Mouse (Mus musculus): Measurements from ENCODE around the gene Fastkd5.
"Not testable (repeated sequence)": the region's sequence is repeated elsewhere in the genome, so short reads cannot be mapped to it uniquely, and the experiment has no call there.

Fastkd5 gene

GRCm38 (mm10) chr2:130629839-130630203, at the start of gene Fastkd5, which contains the start of gene Ubox5:
TSS of gene Fastkd5 (minus strand) at chr2:130630027.
TSS of gene Ubox5 (minus strand) at chr2:130630038.
- in situ Hi-C loops (cut with MboI; ENCODE audit: unreplicated experiment in 2 of 2), result loop anchor here in 1 of 2 experiments (5.0 kb wide), 1 partner anchor 37 kb away; the partner anchor contains the start of gene Itpa

GRCm38 (mm10) chr2:130679154-130679553, 49.3 kb upstream of the Fastkd5 start:
- in situ Hi-C loops (cut with MboI; ENCODE audit: unreplicated experiment in 2 of 2), result loop anchor here in 1 of 2 experiments (5.0 kb wide), 1 partner anchor 33 kb away; no protein-coding TSS in a partner anchor

DNA sequence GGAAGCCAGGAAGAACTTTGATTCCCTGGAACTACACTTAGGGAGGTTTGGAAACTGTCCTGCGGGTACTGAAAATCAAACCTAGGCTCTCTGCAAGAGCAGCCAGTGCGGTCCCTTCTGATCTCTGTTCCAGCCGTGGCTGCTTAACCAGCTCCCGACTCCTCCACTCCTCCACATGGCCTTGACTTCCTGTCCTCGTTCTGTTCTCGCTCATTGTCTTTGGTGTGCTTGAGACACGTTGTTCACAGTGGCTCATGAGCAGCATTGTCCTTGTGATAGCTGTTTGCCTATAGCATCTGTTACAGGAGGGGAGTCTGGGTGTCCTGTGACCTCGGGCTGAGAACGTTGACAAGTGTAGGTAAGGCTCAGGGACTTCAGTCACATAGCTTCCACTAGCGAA, 47.4 kb upstream of the Fastkd5 start:
- in situ Hi-C loops (cut with MboI; ENCODE audit: unreplicated experiment in 2 of 2), result loop anchor here in 1 of 2 experiments (5.0 kb wide), 1 partner anchor 35 kb away; no protein-coding TSS in a partner anchor

GRCm38 (mm10) chr2:130667559-130667958, 37.7 kb upstream of the Fastkd5 start, which contains the start of gene Itpa:
TSS of gene Itpa (plus strand) at chr2:130667610.
- in situ Hi-C loops (cut with MboI; ENCODE audit: unreplicated experiment in 2 of 2), result loop anchor here (5.0 to 10.0 kb wide), 4 partner anchors 35 to 243 kb away; partner anchors contain the start of genes Fastkd5 (in 1 of the 2), Pced1a (in 1 of the 2), Ubox5 (in 1 of the 2) and Vps16 (in 1 of the 2)

DNA sequence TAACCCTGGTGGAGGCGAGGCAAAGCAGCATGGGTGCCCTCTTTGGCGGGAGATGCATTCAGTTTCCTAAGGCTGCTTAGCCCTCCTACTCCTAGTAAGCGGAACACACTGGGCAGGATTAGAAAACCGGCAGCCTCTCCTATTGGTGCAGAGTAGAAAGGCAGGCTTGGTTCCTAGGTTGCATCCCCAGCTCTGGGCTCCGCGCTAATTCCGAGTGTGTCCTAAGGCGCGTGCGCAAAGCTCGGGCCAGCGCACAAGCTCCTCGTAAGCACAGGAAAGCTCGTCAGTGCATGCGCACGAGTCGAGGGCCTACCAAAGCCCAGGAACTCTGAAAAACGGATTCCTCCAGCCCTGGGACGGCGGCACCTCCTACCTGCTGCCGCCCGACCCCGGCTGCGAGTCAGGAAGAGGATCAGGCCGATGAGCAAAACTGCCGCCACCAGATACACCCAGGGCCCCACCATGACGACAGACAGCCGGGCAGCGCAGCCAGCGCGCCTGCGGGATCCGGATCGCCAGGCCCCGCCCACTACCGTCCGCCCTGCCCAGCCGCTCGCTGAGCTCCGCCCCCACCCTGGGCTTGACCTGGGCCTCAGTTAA, 34.4 kb upstream of the Fastkd5 start, which contains the start of gene Ddrgk1:
TSS of gene Ddrgk1 (minus strand) at position 558 of the 600 bp plus-strand sequence.
- in situ Hi-C loops (cut with MboI; ENCODE audit: unreplicated experiment in 2 of 2), result loop anchor here (10.0 kb wide), 2 partner anchors 101 to 239 kb away; partner anchors contain the start of genes Pced1a (in 1 of the 2) and Vps16 (in 1 of the 2)

DNA sequence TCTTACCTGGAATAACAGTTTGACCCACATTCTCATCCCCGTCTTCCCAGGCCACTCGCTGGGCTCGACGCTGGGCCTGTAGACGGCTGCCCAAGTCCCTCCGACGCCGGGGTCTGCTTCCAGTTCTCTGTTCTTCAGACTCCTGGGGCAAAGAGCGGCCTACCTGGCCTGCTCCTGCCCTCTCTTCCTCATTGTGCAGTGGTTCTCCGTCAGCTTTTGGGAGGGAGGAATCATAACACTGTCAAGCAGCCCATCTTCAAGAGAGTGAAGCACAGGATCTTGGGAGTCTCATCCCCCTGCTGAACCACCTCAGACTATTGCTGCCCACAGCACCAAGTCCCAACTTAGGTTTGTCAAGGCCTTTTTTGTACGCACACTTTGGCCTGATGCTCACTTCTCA, 33.5 kb upstream of the Fastkd5 start:
- in situ Hi-C loops (cut with MboI; ENCODE audit: unreplicated experiment in 2 of 2), result loop anchor here (10.0 kb wide), 2 partner anchors 101 to 239 kb away; partner anchors contain the start of genes Pced1a (in 1 of the 2) and Vps16 (in 1 of the 2)

GRCm38 (mm10) chr2:130658530-130658929, 28.7 kb upstream of the Fastkd5 start:
- in situ Hi-C loops (cut with MboI; ENCODE audit: unreplicated experiment in 2 of 2), result no loop called here

DNA sequence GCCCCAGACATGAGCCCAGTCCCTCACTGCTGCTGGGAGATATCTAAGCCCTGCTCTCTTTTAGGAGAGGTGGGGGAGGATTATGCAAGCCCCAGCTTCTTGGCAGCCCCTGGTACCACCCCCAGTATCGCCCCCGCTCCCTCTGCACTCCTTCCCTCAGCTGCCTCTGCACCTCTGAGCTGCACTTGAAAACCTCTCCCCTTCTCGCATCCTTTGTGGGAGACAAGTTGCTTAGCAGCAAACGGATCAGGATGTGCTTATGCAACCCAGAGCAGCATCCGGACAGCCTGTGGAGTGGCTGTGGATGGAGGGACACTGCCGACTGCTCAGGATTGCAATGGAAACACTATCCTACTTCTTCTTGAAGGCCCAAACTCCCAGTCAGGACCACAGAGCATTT, 27.7 kb upstream of the Fastkd5 start:
- in situ Hi-C loops (cut with MboI; ENCODE audit: unreplicated experiment in 2 of 2), result no loop called here

- in situ Hi-C loops (cut with MboI; ENCODE audit: unreplicated experiment in 2 of 2), result no loop called here
Measured at GRCm38 (mm10) chr2:130656536-130656935, 26.7 kb upstream of the Fastkd5 start.

GRCm38 (mm10) chr2:130655660-130656339, 26.0 kb upstream of the Fastkd5 start:
- in situ Hi-C loops (cut with MboI; ENCODE audit: unreplicated experiment in 2 of 2), result no loop called here

DNA sequence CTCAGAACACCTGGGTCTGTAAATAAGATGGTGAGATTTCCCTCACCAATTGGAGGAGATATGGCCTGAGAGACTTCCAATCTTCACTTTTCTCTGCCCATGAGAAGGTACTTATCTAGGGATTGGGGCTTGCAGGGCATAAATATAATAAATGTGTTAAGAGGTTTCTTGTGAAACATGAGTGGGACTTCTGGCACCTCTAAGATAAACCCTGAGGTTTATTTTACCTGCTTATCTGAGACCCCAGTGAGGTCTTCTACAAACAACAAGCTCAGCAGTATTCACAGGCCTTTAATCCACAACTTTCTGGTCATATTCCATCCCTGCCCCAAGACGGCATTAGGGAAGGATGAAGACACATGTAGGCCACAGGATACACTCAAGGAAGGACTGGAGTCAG, 23.9 kb upstream of the Fastkd5 start:
- in situ Hi-C loops (cut with MboI; ENCODE audit: unreplicated experiment in 2 of 2), result no loop called here

DNA sequence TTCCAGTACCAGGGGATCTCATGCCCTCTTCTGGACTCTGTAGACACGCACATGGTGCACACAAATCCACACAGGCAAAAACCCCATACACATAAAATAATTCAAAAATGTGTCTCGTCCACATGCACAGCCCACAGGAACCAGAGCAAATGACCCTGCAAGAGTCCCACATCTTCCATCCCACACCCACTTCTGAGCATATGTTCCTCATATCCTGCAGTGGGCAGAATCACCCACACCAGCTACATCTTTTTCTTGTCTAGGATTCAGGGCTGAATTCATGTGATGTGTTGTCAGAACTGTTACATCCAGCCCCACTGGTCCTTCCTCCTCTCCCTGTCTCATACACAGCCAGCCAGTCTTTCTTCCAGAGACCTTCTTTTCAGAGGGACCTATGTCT, 23.5 kb upstream of the Fastkd5 start:
- in situ Hi-C loops (cut with MboI; ENCODE audit: unreplicated experiment in 2 of 2), result no loop called here

GRCm38 (mm10) chr2:130649028-130649427, 19.2 kb upstream of the Fastkd5 start:
- in situ Hi-C loops (cut with MboI; ENCODE audit: unreplicated experiment in 2 of 2), result not testable (repeated sequence)

GRCm38 (mm10) chr2:130645198-130645597, 15.4 kb upstream of the Fastkd5 start:
- in situ Hi-C loops (cut with MboI; ENCODE audit: unreplicated experiment in 2 of 2), result no loop called here

DNA sequence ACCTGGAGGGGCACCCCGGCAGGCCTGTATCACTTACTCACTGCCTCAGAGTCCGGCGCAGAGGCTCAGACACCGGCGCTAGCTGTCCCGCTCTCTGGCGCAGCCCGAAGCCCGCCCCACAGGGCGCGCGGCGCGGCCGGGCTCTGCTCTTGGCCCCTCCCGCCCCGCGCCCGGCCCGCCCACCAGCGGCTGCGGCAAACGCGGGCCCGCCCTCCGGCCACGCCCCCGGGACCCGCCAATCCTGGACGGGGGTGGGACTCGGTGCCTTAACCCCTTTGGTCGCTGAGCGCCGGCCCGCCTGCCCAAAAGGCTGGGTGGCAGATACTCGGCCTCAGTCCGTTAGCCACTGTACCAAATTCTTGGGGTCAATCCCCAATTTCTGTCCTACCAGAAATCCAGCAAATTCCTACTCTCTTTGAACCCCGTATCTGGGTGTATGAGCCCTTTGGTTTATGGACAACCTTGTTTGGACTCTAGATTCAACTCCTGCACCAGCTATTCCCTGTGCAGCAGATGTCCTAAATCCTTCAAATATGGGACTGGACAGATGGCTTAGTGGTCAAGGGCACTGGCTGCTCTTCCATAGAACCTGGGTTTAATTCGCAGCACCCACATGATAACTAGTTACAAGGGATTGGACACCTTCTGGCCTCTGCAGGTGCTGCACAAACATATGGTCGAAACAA, 13.0 kb upstream of the Fastkd5 start, which contains the start of gene Lzts3:
TSS of gene Lzts3 (minus strand) at position 120 of the 686 bp plus-strand sequence.
- in situ Hi-C loops (cut with MboI; ENCODE audit: unreplicated experiment in 2 of 2), result no loop called here

DNA sequence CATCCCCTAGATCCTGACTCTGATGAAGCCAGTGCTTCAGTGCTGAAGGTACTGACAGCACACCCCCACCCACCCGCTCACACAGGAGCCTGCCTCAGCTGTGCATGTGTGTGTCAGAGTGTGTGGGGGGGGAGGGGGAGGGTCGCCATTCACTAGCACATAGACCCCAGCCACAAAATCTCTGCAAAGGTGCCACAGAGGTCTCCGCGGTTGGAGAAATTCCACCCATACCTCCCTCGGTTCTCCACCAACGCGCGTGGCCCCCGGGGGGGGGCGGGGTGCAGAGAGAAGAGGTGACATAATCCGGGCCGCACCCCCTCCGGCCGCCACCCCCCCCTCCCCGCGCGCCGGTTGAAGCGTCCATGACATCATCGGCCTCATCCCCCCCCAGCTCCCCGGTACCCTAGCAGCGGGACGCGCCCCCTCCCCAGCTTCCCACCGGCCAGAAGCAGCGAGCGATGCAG, 12.4 kb upstream of the Fastkd5 start:
- in situ Hi-C loops (cut with MboI; ENCODE audit: unreplicated experiment in 2 of 2), result no loop called here

GRCm38 (mm10) chr2:130641351-130642025, 11.7 kb upstream of the Fastkd5 start:
- in situ Hi-C loops (cut with MboI; ENCODE audit: unreplicated experiment in 2 of 2), result no loop called here

- in situ Hi-C loops (cut with MboI; ENCODE audit: unreplicated experiment in 2 of 2), result no loop called here
Measured at GRCm38 (mm10) chr2:130639276-130639675, 9.4 kb upstream of the Fastkd5 start.

- in situ Hi-C loops (cut with MboI; ENCODE audit: unreplicated experiment in 2 of 2), result no loop called here
Measured at GRCm38 (mm10) chr2:130638101-130638611, 8.3 kb upstream of the Fastkd5 start.

DNA sequence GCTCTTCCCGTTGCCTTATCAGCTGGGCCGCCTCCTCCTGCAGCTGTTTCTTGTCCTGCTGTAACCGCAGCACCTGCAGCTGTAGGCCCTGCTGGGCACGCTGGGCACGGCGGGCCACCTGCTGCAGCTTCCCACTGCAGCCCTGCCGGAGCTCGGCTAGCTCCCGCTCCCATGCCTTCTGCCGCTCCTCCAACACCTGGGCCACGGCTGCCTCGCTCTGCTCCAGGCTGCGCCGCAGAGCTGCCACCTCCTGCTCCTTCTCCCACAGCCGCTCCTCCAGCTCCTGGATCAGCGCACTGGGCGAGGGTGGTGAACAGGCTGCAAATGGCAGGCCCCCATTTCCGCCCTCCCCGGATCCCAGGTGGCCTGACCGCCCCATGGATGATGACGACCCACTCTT, 6.0 kb upstream of the Fastkd5 start:
- in situ Hi-C loops (cut with MboI; ENCODE audit: unreplicated experiment in 2 of 2), result no loop called here
